Mouse (Mus musculus) lung, postnatal 4 days (tissue): ENCODE measurements around the gene Fnbp1l.

Source experiments
- DNase-seq, 2 experiments: peaks; one replicate each; pipeline ENCODE4 v3.0.0; 2021

Fnbp1l gene

GRCm38 (mm10) chr3:122603229-122603628 is 16.3 kb downstream of the Fnbp1l start:
- no peak for DNase-seq

- DNase-seq = no peak
Observed at GRCm38 (mm10) chr3:122602370-122602769, 17.1 kb downstream of the Fnbp1l start.

- DNase-seq = no peak
Observed at GRCm38 (mm10) chr3:122599291-122599690, 20.2 kb downstream of the Fnbp1l start.

GRCm38 (mm10) chr3:122590804-122591203 is 28.7 kb downstream of the Fnbp1l start:
- no peak for DNase-seq

GRCm38 (mm10) chr3:122590346-122590745 is 29.2 kb downstream of the Fnbp1l start:
- no peak for DNase-seq

GRCm38 (mm10) chr3:122586918-122587641 is 32.4 kb downstream of the Fnbp1l start:
- no peak for DNase-seq

- no peak for DNase-seq
Observed at GRCm38 (mm10) chr3:122577360-122577759, 42.2 kb downstream of the Fnbp1l start.

GRCm38 (mm10) chr3:122574921-122575320 is 44.6 kb downstream of the Fnbp1l start:
- DNase-seq = no peak

- DNase-seq = no peak
Observed at GRCm38 (mm10) chr3:122573426-122574286, 45.9 kb downstream of the Fnbp1l start.

GRCm38 (mm10) chr3:122566549-122566948 is 53.0 kb downstream of the Fnbp1l start:
- peak in 1 of 2 experiments; percentile 33 for DNase-seq

GRCm38 (mm10) chr3:122566112-122566511 is 53.4 kb downstream of the Fnbp1l start:
- no peak for DNase-seq

GRCm38 (mm10) chr3:122565285-122565684 is 54.2 kb downstream of the Fnbp1l start:
- DNase-seq = peak; percentile 16 to 49

GRCm38 (mm10) chr3:122557766-122558165 is 61.7 kb downstream of the Fnbp1l start:
- no peak for DNase-seq

- no peak for DNase-seq
Observed at GRCm38 (mm10) chr3:122551174-122551573, 68.3 kb downstream of the Fnbp1l start.

GRCm38 (mm10) chr3:122547469-122547868 is 72.0 kb downstream of the Fnbp1l start:
- no peak for DNase-seq

GRCm38 (mm10) chr3:122545346-122545745 is 74.2 kb downstream of the Fnbp1l start:
- DNase-seq = no peak

- no peak for DNase-seq
Observed at GRCm38 (mm10) chr3:122540918-122541317, 78.6 kb downstream of the Fnbp1l start.

- DNase-seq = no peak
Observed at GRCm38 (mm10) chr3:122539961-122540690, 79.4 kb downstream of the Fnbp1l start.

GRCm38 (mm10) chr3:122538851-122539250 is 80.7 kb downstream of the Fnbp1l start:
- no peak for DNase-seq

GRCm38 (mm10) chr3:122535938-122536703 is 83.4 kb downstream of the Fnbp1l start:
- DNase-seq = no peak

- DNase-seq = no peak
Observed at GRCm38 (mm10) chr3:122528477-122528876, 91.0 kb downstream of the Fnbp1l start.

GRCm38 (mm10) chr3:122521294-122521693 is 98.2 kb downstream of the Fnbp1l start:
- DNase-seq = no peak

- DNase-seq = no peak
Observed at GRCm38 (mm10) chr3:122520875-122521274, 98.6 kb downstream of the Fnbp1l start.
